Mouse (Mus musculus) midbrain, postnatal 0 days (tissue): ENCODE measurements around the gene Ptprn. TPM values are rescaled to one million over a fixed set of nuclear protein-coding genes. Genes with fewer than 3 reads are reported as not detected.

Experiments used
- ATAC-seq: fragments of 200-750 bp; cut with Nextera tagmentation; 2 replicates; pipeline ENCODE4 v1.8.0; 2017; ENCODE audit warnings: moderate number of reproducible peaks, mild to moderate bottlenecking, moderate TSS enrichment, moderate library complexity; ENCODE audit not compliant: low FRiP score
- DNase-seq: peaks from one replicate; pipeline ENCODE4 v3.0.0-alpha.2; 2015; ENCODE audit warnings: low spot score
- H3K27ac ChIP-seq: fragments of 300-500 bp; sonication (generic); 2 replicates; pipeline ENCODE4 v1.5.1; 2014; ENCODE audit warnings: low read depth, mild to moderate bottlenecking, low read length, mixed read lengths
- H3K27me3 ChIP-seq: fragments of 300-500 bp; sonication (generic); 2 replicates; pipeline ENCODE4 v1.6.1; 2014; ENCODE audit warnings: low read length, control low read depth, mixed read lengths; ENCODE audit not compliant: insufficient read depth
- H3K36me3 ChIP-seq: fragments of 300-500 bp; sonication (generic); 2 replicates; pipeline ENCODE4 v1.6.1; 2014; ENCODE audit warnings: low read length, control low read depth, mixed read lengths; ENCODE audit not compliant: insufficient read depth
- H3K4me1 ChIP-seq: fragments of 300-500 bp; sonication (generic); 2 replicates; pipeline ENCODE4 v1.6.1; 2014; ENCODE audit warnings: mild to moderate bottlenecking, control low read depth, antibody characterized with exemption, low read length, mixed read lengths; ENCODE audit not compliant: insufficient read depth
- H3K4me2 ChIP-seq: fragments of 300-500 bp; sonication (generic); 2 replicates; pipeline ENCODE4 v1.6.1; 2014; ENCODE audit warnings: low read depth, mild to moderate bottlenecking, low read length, mixed read lengths; ENCODE audit not compliant: poor library complexity, severe bottlenecking
- H3K4me3 ChIP-seq: fragments of 300-500 bp; sonication (generic); 2 replicates; pipeline ENCODE4 v1.5.1; 2014; ENCODE audit warnings: low read depth, mild to moderate bottlenecking, low read length, moderate library complexity
- H3K9ac ChIP-seq: fragments of 300-500 bp; sonication (generic); replicated peaks from 2 replicates; pipeline ENCODE4 v1.6.1; 2014; ENCODE audit warnings: mild to moderate bottlenecking, low read length, moderate library complexity, mixed read lengths; ENCODE audit not compliant: poor library complexity, severe bottlenecking
- H3K9me3 ChIP-seq: fragments of 300-500 bp; sonication (generic); 2 replicates; pipeline ENCODE4 v1.6.1; 2016; ENCODE audit warnings: low read length, control low read depth
- CTCF ChIP-seq: IDR thresholded peaks from 2 replicates; pipeline ENCODE4 v1.5.1; 2016; ENCODE audit warnings: antibody characterized with exemption, mild to moderate bottlenecking
- WGBS: fragments of 180-500 bp; shearing (Covaris S2); extraction: QIAGEN DNeasy Blood & Tissue Kit; methylation state at CpG from one replicate; pipeline ENCODE4 v1.1.7; 2014; 5-methylcytosine and 5-hydroxymethylcytosine counted together
- polyA plus RNA-seq: library from polyadenylated mRNA; unstranded; fragments of >200 nt; fragmentation: Nextera tagmentation; extraction: Ambion mirVana; gene quantifications from 2 replicates; pipeline ENCODE4 v1.2.1, GENCODE M21; 2015
- total RNA-seq: library from RNA; depleted of rRNA; stranded (reverse); fragments of >200 nt; gene quantifications from 2 replicates; pipeline ENCODE4 v1.2.3, GENCODE M21; 2014

The Ptprn gene
- total and polyA plus RNA-seq, 2 experiments from 2014 or later, result 51.4 to 127 TPM

DNA sequence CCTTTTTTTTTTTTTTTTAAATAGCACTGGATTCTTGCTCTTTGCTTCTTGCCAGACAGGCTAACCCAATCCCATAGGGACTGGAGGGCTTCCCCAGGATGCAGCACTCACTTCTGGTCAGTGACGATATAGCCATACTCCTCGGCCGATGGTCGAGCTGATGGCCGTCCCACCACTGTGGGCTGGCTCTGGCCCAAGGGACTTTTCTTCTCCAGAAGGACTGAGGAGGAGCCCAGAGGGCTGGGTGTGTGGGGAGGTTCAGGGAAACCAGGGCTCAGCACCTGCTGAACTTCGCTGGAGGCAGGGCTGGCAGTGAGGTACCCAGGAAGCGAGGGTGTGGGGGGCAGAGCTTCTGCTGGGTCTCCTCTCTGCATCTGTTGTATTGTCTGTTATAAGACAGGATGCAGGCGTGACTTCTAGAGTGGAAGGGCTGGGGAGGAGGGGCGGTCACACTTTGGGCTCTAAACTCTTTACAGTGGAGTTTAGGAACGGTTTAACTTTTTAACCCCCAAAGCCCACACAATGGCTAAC is 8.7 kb downstream of the Ptprn start:
- no peak for ATAC-seq
- H3K27ac ChIP-seq, result no peak overlapping the region
- no peak overlapping the region for H3K4me2 ChIP-seq
- H3K4me3 ChIP-seq, result no peak overlapping the region
- DNase-seq, result no peak
- WGBS, result 72% methylated on average over 10 of the region's 10 CpGs
- no peak overlapping the region for H3K9ac ChIP-seq
- no peaks in the 10 kb centered on the region for H3K4me1 ChIP-seq
- peaks cover 6% of the 10 kb centered on the region for H3K36me3 ChIP-seq
- TF ChIP-seq CTCF, result no peak
- no peaks in the 10 kb centered on the region for H3K27me3 ChIP-seq
- H3K9me3 ChIP-seq, result no peaks in the 10 kb centered on the region

DNA sequence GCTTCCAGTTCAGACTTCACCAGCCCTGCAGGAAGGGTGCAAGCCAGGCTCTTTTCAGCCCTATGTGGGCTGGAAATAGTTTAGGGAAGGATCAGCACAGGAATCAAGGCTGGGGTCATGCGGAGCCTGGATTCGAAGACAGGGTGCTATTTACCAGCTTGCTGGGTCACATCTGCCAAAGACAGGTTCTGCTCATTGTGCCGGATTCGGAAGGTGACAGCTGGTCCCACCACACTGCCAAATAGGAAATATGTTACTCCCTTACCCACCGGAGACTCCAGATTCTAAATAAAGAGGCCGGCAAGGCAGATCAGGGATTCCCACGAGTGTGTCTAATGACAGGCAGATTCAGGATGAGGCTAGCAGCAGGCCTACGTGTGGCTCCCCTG is 9.7 kb downstream of the Ptprn start:
- Histone ChIP-seq H3K27ac (no peak overlapping the region), H3K9ac (no peak overlapping the region), H3K4me1 (no peaks in the 10 kb centered on the region), H3K4me2 (no peak overlapping the region), H3K9me3 (no peaks in the 10 kb centered on the region), H3K4me3 (no peak overlapping the region), H3K36me3 (peaks cover 6% of the 10 kb centered on the region), H3K27me3 (no peaks in the 10 kb centered on the region)
- ATAC-seq (0 out of 2 replicates have a peak, but pooled peaks have one; percentile 5), DNase-seq (no peak)
- no peak for TF ChIP-seq CTCF
- WGBS, result 63% methylated on average over 8 of the region's 8 CpGs

DNA sequence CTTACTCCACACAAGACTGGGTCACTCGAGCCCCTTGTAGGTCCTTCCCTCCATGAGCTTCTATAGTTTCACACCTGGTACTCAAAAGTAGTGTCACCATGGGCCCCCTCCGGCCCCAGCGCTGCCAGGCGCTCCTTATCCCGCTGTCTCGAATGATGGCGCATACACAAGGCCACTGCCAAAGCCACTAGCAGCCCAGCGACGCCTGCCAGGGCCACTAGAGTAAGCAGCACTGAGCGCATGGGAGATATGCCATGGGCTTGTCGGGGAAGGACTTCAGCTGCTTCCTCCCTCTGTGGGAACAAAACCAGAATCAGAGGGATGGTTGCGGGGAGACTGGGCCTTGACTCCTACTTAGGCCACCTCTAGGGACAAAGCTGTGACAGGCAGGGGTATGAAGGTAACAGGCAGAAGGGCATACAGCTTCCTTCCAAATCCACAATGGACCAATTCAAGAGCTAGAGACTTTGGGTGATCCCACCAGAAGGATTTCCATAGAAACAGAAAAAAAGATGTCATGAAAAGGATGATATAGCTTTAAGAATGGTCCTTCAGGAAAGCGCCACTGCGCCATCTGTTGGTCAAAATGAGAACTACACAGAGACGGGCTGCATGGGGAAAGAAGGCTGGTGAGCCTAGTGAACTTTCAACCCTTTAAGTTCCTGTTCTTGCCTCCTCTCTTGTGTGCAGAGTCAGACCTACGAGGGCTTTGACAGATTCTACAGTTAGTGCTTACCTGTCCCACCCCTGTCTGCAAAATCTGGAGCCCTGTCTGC is 10.3 kb downstream of the Ptprn start:
- H3K27ac ChIP-seq, result 0 out of 2 replicates have a peak overlapping the region, but pooled peaks have one; percentile 26
- ATAC-seq (no peak), DNase-seq (peak; percentile 75)
- H3K4me2 ChIP-seq, result no peak overlapping the region
- no peaks in the 10 kb centered on the region for H3K9me3 ChIP-seq
- no peaks in the 10 kb centered on the region for H3K27me3 ChIP-seq
- no peak overlapping the region for H3K4me3 ChIP-seq
- H3K4me1 ChIP-seq, result no peaks in the 10 kb centered on the region
- peak; percentile 96 for TF ChIP-seq CTCF
- 64% methylated on average over 16 of the region's 16 CpGs for WGBS
- H3K36me3 ChIP-seq, result peaks cover 3% of the 10 kb centered on the region
- no peak overlapping the region for H3K9ac ChIP-seq

DNA sequence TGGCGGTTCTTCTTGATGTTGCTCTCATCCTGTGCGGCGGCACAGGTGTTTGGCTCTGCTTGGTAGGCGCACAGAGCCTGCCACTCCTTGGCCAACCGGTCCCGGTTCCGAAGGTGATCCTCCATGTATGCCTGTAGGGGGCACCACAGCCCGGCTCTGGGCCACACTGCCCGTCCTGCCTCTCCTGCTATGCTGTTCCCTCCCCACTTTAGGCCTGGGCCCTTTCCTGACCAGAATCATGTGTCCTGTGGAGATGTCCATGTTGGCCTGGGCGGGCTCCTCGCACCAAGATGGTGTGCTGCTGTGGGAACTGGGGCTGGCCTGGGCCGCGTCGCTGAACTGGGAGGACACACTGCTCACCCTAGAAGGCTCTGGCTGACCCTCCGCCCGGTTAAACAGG is 11.3 kb downstream of the Ptprn start:
- no peak for ATAC-seq

DNA sequence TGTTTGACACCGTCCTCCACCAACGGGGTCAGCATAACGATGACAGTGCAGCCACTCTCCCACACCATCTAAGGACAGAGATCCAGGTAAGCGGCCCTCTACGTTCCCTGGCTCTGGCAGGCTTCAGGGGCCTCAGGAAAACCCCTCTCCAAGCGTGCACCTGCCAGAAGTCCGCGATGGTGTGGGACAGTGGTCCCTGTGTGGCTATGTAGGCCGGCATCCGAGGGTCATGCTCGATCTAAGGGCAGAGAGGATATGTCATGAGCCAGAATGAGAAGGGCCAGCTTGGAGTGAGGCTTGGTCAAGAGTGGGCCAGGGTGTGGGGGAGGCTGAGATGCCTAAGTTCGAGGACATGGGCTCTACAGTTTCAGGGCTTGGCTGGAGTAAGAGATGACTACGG is 12.0 kb downstream of the Ptprn start:
- H3K9me3 ChIP-seq, result no peaks in the 10 kb centered on the region
- no peak overlapping the region for H3K4me3 ChIP-seq
- H3K36me3 ChIP-seq, result no peaks in the 10 kb centered on the region
- no peak for TF ChIP-seq CTCF
- H3K4me2 ChIP-seq, result no peak overlapping the region
- H3K27me3 ChIP-seq, result no peaks in the 10 kb centered on the region
- ATAC-seq, result no peak
- no peak overlapping the region for H3K9ac ChIP-seq
- no peak for DNase-seq
- 74% methylated on average over 13 of the region's 13 CpGs for whole genome bisulfite sequencing
- no peaks in the 10 kb centered on the region for H3K4me1 ChIP-seq
- no peak overlapping the region for H3K27ac ChIP-seq

More for the DNA sequence above, 11.3 kb downstream of the Ptprn start:
- Histone ChIP-seq H3K27ac (no peak overlapping the region), H3K27me3 (no peaks in the 10 kb centered on the region), H3K4me2 (no peak overlapping the region), H3K9ac (no peak overlapping the region), H3K9me3 (no peaks in the 10 kb centered on the region), H3K4me1 (no peaks in the 10 kb centered on the region), H3K4me3 (no peak overlapping the region), H3K36me3 (no peaks in the 10 kb centered on the region)
- no peak for DNase-seq
- peak; percentile 28; the same call in 1 of the 2 replicates for TF ChIP-seq CTCF
- WGBS, result 81% methylated on average over 16 of the region's 16 CpGs
